In the genomic region with DNA sequence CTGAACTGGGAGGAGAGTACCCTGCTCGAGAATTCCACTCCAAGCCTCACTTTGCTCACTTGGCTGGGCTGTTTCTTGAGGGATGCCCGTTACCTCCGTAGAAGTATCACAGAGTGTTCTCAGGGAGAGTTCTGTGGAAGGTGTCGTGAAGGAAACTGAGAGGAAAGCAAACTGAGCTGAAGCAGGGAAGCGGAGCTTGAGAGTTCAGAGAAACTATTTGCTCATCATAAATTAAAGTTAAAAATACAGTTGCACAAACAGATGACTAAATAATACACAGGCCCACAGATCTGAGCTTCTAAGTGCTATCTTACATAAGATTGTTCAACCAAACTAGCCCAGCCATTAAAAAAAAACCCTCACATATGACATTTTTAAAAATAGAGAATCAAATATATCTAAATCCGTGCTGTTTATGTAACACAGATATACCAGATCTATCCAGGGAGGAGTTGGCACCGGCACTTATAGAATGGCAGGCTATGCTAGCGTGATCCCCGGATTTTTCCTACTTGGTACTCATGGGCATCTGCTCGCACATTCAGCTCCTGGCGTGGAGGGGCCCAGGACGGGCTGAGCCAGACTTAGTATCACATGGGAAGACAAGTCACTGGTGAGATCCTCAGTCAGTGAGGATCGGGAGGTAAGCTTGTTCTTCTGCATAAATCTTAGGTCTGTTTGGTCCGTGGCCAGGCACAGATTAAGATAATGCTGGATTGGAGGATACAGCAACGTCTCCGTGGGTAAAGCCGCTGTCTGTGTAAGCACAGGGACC, we compare ENCODE assay signal across 18 mouse cellular contexts. TPM values are rescaled to one million over a fixed set of nuclear protein-coding genes. Genes with fewer than 3 reads are reported as not detected.
DNase-seq lines count a peak whose midpoint lies in the region; ATAC-seq lines count a peak whose summit lies in the region.
"Had no signal": no experiment of that assay in that cellular context is flagged by ENCODE, and none has a peak within 500 bp of the region (broad histone marks: within the 10 kb centered on the region; RNA-seq: fewer than 3 reads in every experiment).

No protein-coding gene starts in this region.

- peak overlapping the region; percentile 37; the same call in 1 of the 2 replicates for H3K27ac ChIP-seq in forebrain, embryonic 16.5 days (ENCODE audit: low read length)
- H3K27ac ChIP-seq in forebrain, embryonic 13.5 days, result no peak overlapping the region
- H3K27ac ChIP-seq: embryonic facial prominence, embryonic 13.5 days; hindbrain, embryonic 10.5 days; lung, embryonic 15.5 days; midbrain, embryonic 13.5 days had no signal

- peak; percentile 58; the same call in 1 of the 2 replicates for ATAC-seq in forebrain, embryonic 16.5 days
- ATAC-seq in forebrain, embryonic 13.5 days, result no peak
- ATAC-seq: midbrain, embryonic 13.5 days had no signal

- no peaks in the 10 kb centered on the region for H3K9me3 ChIP-seq in forebrain, embryonic 16.5 days (ENCODE audit: control insufficient read depth, low read length)
- no peaks in the 10 kb centered on the region for H3K9me3 ChIP-seq in forebrain, embryonic 13.5 days (replicated peaks)
- H3K9me3 ChIP-seq: embryonic facial prominence, embryonic 13.5 days; hindbrain, embryonic 10.5 days; lung, embryonic 15.5 days; midbrain, embryonic 13.5 days had no signal

- peaks cover 1% of the 10 kb centered on the region; the same call in 1 of the 2 replicates for H3K4me1 ChIP-seq in forebrain, embryonic 16.5 days (replicated peaks; ENCODE audit: control insufficient read depth, insufficient read depth, low read length)
- peaks cover 10% of the 10 kb centered on the region for H3K4me1 ChIP-seq in forebrain, embryonic 13.5 days

- H3K36me3 ChIP-seq in forebrain, embryonic 16.5 days (ENCODE audit: control insufficient read depth, insufficient read depth), result no peaks in the 10 kb centered on the region
- no peaks in the 10 kb centered on the region for H3K36me3 ChIP-seq in forebrain, embryonic 13.5 days (ENCODE audit: poor library complexity, severe bottlenecking)
- H3K36me3 ChIP-seq: embryonic facial prominence, embryonic 13.5 days; hindbrain, embryonic 10.5 days; lung, embryonic 15.5 days; midbrain, embryonic 13.5 days had no signal

- intact Hi-C loops in left cerebral cortex, postnatal 14 days (cut with DNase I), result no loop called here

- H3K9ac ChIP-seq in forebrain, embryonic 16.5 days (replicated peaks; ENCODE audit: low read depth, low read length), result no peak overlapping the region
- no peak overlapping the region for H3K9ac ChIP-seq in forebrain, embryonic 13.5 days
- H3K9ac ChIP-seq: embryonic facial prominence, embryonic 13.5 days; lung, embryonic 15.5 days; midbrain, embryonic 13.5 days had no signal

- peak; percentile 27 for DNase-seq in urinary bladder, postnatal 14 days (ENCODE audit: low spot score)
- no peak for DNase-seq in urinary bladder, adult 18-20 months (ENCODE audit: low spot score in 2 of 2)
- DNase-seq in left cerebral cortex, postnatal 14 days (ENCODE audit: low spot score in 2 of 2), result peak; percentile 62 to 90
- DNase-seq in telencephalon, adult 2 months (ENCODE audit: low read depth, low spot score), result peak; percentile 91
- DNase-seq in heart, adult 11 months, result no peak
- DNase-seq in adrenal gland, postnatal 10 days, result no peak
- DNase-seq: cerebellum, adult 8-10 months; kidney, postnatal 36 days; thymus, postnatal 14 days had no signal

- no peak overlapping the region for H3K4me3 ChIP-seq in forebrain, embryonic 16.5 days (replicated peaks; ENCODE audit: low read length)
- H3K4me3 ChIP-seq in forebrain, embryonic 13.5 days, result no peak overlapping the region
- H3K4me3 ChIP-seq: embryonic facial prominence, embryonic 13.5 days; hindbrain, embryonic 10.5 days; lung, embryonic 15.5 days; midbrain, embryonic 13.5 days had no signal

- no peaks in the 10 kb centered on the region for H3K27me3 ChIP-seq in forebrain, embryonic 16.5 days (replicated peaks; ENCODE audit: control insufficient read depth, insufficient read depth, low read length)
- no peaks in the 10 kb centered on the region for H3K27me3 ChIP-seq in forebrain, embryonic 13.5 days
- H3K27me3 ChIP-seq: embryonic facial prominence, embryonic 13.5 days; lung, embryonic 15.5 days; midbrain, embryonic 13.5 days had no signal

- WGBS in forebrain, embryonic 16.5 days, result 68% methylated on average over 17 of the region's 17 CpGs
- 83% methylated on average over 17 of the region's 17 CpGs for WGBS in forebrain, embryonic 13.5 days

- H3K4me2 ChIP-seq in forebrain, embryonic 16.5 days (ENCODE audit: low read length), result no peak overlapping the region
- H3K4me2 ChIP-seq in forebrain, embryonic 13.5 days, result no peak overlapping the region
- H3K4me2 ChIP-seq: embryonic facial prominence, embryonic 13.5 days; heart, embryonic 11.5 days; lung, embryonic 15.5 days; midbrain, embryonic 13.5 days had no signal

RNA-seq across cellular contexts. Expression of a gene that starts 11.7 kb away (rescaled TPM):
- polyA plus RNA-seq in forebrain, embryonic 16.5 days (2015; fragmentation: Nextera tagmentation; extraction: Ambion mirVana), result 1.4 and 2.2 TPM in 2 replicates
- polyA plus RNA-seq in forebrain, embryonic 13.5 days (2015; fragmentation: Nextera tagmentation; extraction: Ambion mirVana), result 0.39 and 0.77 TPM in 2 replicates
- 10 to 100 TPM; 40.1 to 43.9 TPM for total RNA-seq in left cerebral cortex, postnatal 14 days (2021)
- total RNA-seq in adrenal gland, postnatal 10 days (2021), result 1 to 10 TPM; 7.2 to 7.4 TPM
- total RNA-seq: gastrocnemius, adult 18-20 months; MEL had no signal

Comparison
In these comparisons a context has a peak if more than half of its experiments do, and no peak if none do; other contexts are left out.
1. DNase-seq: peak in urinary bladder, postnatal 14 days (single experiment), left cerebral cortex, postnatal 14 days (2 of 2) and telencephalon, adult 2 months (single experiment); none in urinary bladder, adult 18-20 months (0 of 2), heart, adult 11 months (single experiment) and adrenal gland, postnatal 10 days (single experiment).
2. RNA of a gene that starts 11.7 kb away (total RNA-seq): 40.1 to 43.9 TPM in left cerebral cortex, postnatal 14 days; 7.2 to 7.4 TPM in adrenal gland, postnatal 10 days; every median in the first group is over 4 times any median in the second.